Mouse (Mus musculus): ENCODE measurements around the gene Dnaja3.

Gene Dnaja3

GRCm38 (mm10) chr16:4641119-4641838 is 1.5 kb downstream of the Dnaja3 start:
- in situ Hi-C loops (cut with MseI, MboI), result no loop called here

GRCm38 (mm10) chr16:4642190-4642589 is 2.4 kb downstream of the Dnaja3 start:
- in situ Hi-C loops (cut with MseI, MboI), result no loop called here

DNA sequence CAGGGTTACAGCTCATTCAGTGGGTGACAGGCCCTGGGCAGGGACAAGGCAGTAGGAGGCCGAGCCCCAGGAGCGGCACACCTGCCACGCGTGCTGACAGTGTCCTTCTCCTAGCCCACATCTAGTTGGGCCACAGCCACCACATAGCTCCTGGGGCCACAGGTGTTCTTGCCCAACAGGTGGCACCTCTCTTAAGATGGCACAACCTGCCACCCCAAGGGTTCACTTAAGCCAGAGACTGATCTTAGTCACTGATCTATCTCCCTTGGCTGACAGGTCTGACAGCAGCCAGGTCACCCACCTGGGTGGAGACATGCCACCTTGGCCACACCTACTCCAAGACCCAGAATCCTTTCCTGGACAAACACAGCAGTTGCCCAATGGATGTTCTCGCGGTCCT is 3.1 kb downstream of the Dnaja3 start:
- in situ Hi-C loops (cut with MseI, MboI), result no loop called here

- in situ Hi-C loops (cut with MseI, MboI), result no loop called here
Observed at GRCm38 (mm10) chr16:4643670-4644419, 4.1 kb downstream of the Dnaja3 start.

- in situ Hi-C loops (cut with MseI, MboI), result no loop called here
Observed at GRCm38 (mm10) chr16:4645867-4646266, 6.1 kb downstream of the Dnaja3 start.

- in situ Hi-C loops (cut with MseI, MboI), result no loop called here
Observed at GRCm38 (mm10) chr16:4646831-4647230, 7.0 kb downstream of the Dnaja3 start.

GRCm38 (mm10) chr16:4647651-4648141 is 7.9 kb downstream of the Dnaja3 start:
- in situ Hi-C loops (cut with MseI, MboI), result no loop called here

DNA sequence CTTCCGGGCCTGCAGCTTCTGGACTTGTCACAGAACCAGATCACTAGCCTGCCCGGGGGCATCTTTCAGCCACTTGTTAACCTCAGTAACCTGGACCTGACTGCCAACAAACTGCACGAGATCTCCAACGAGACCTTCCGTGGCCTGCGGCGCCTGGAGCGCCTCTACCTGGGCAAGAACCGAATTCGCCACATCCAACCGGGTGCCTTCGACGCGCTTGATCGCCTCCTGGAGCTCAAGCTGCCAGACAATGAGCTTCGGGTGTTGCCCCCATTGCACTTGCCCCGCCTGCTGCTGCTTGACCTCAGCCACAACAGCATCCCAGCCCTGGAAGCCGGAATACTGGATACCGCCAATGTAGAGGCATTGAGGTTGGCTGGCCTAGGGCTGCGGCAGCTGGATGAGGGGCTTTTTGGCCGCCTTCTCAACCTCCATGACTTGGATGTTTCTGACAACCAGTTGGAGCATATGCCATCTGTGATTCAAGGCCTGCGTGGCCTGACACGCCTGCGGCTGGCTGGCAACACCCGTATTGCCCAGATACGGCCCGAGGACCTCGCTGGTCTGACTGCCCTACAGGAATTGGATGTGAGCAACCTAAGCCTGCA is 8.7 kb downstream of the Dnaja3 start:
- in situ Hi-C loops (cut with MseI, MboI), result no loop called here

- in situ Hi-C loops (cut with MseI, MboI), result no loop called here
Observed at GRCm38 (mm10) chr16:4649211-4649610, 9.4 kb downstream of the Dnaja3 start.

GRCm38 (mm10) chr16:4649692-4650091 is 9.9 kb downstream of the Dnaja3 start:
- in situ Hi-C loops (cut with MseI, MboI), result no loop called here

GRCm38 (mm10) chr16:4650161-4650560 is 10.4 kb downstream of the Dnaja3 start:
- in situ Hi-C loops (cut with MseI, MboI), result no loop called here

- in situ Hi-C loops (cut with MseI, MboI), result no loop called here
Observed at GRCm38 (mm10) chr16:4651081-4651480, 11.3 kb downstream of the Dnaja3 start.

GRCm38 (mm10) chr16:4651624-4652023 is 11.8 kb downstream of the Dnaja3 start:
- in situ Hi-C loops (cut with MseI, MboI), result no loop called here

- in situ Hi-C loops (cut with MseI, MboI), result no loop called here
Observed at GRCm38 (mm10) chr16:4652707-4653416, 13.1 kb downstream of the Dnaja3 start.

GRCm38 (mm10) chr16:4654706-4655105 is 14.9 kb downstream of the Dnaja3 start:
- in situ Hi-C loops (cut with MseI, MboI), result no loop called here

DNA sequence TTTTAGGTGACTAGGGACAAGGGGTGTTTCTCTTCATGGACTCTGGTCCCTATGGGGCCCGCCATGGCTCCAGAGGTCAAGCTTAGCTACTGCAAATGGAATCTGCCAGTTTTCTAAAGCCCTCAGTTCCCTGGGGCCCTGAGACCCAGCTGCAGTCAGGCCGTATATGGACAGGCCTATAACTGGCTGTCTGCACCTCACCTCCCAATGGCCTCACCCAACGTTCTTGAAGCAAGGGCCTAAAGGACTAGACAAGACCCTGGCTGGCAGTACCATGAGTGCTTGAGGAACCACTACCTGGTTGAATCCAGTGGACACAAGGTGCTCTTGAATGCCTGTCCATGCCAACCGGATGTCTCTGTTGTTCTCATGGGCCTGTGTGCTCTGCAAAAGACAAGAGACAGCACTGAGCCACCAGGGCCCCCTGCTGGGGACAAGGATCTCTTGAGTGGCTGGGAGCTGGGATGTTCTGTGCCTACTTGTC is 15.5 kb downstream of the Dnaja3 start:
- in situ Hi-C loops (cut with MseI, MboI), result no loop called here

DNA sequence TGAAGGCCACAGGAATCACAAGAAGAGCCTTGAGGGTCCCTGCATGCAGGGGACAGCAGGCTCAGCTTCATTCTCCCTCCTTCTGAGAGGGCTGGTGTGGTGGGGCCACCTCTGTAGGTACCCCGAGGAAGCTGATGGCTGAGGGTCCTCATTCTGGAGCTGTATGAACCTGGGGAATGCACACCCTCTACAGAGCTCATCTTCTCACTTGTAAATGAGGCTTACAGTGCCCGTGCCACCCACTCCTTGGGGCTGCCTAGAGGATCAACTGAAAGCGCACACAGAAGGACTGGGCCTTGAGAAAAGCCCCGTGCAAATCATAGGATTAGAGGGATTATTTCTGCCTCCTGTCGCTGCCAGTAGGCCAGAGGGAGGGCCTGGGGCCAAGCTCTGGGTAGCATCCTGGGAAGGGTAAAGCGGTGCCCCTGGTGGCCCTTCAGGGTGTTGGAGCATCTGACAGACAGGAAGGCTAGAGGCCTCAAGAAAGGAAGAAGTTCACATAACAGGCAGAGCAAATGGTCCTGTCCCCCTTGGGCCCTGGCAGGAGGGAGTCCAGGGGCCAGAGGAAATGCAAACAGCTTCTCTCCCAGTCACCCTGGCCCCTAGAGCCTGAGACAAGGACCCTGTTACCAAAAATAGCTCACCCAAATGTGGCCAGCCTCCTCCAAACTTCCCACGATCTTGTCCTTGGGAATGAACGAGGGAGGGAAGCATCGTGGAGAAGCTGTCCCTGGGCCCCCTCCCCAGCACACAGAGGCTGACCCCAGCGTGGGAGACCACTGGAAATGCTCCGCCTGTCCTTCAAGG is 16.2 kb downstream of the Dnaja3 start:
- in situ Hi-C loops (cut with MseI, MboI), result no loop called here

- in situ Hi-C loops (cut with MseI, MboI), result no loop called here
Observed at GRCm38 (mm10) chr16:4656571-4657081, 16.8 kb downstream of the Dnaja3 start.

GRCm38 (mm10) chr16:4658781-4659245 is 19.0 kb downstream of the Dnaja3 start:
- in situ Hi-C loops (cut with MseI, MboI), result no loop called here

GRCm38 (mm10) chr16:4659326-4659725 is 19.5 kb downstream of the Dnaja3 start:
- in situ Hi-C loops (cut with MseI, MboI), result no loop called here

- in situ Hi-C loops (cut with MseI, MboI), result no loop called here
Observed at GRCm38 (mm10) chr16:4661605-4662004, 21.8 kb downstream of the Dnaja3 start.

Data from mouse trophoblast stem cell (cell line).